Mouse (Mus musculus) gastrocnemius, postnatal 4 days (tissue): ENCODE measurements around the gene Ap4s1. TPM values are rescaled to one million over a fixed set of nuclear protein-coding genes. Genes with fewer than 3 reads are reported as not detected.

ENCODE experiments used
- DNase-seq, 2 experiments: peaks; one replicate each; pipeline ENCODE4 v3.0.0; 2021 to 2022; ENCODE audit warnings: low spot score in 2 of 2, mixed read lengths in 2 of 2
- total RNA-seq, 2 experiments: library from RNA; stranded (reverse); gene quantifications; 2 replicates each; pipeline ENCODE4 v1.2.3; 2021

The Ap4s1 gene
- total RNA-seq, 2 experiments from 2014 or later = 29.8 to 36.8 TPM

DNA sequence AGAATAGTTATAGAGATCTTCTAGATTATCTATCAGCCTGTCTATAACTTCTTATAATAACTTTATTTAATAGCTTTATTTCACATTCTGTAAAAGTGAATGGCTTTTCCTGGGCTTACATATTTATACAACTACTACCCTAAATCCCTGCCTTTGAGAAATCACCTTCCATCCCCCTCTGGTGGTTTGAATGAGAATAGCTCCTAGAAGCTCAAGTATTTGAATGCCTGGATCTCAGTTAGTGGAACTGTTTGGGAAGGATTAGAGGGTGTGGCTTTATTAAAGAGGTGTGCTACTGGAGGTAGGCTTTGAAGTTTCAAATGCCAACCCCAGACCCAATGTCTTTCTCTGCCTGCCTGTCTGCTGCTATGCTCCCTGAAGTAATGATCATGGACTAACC is 10.9 kb downstream of the Ap4s1 start:
- DNase-seq = no peak

- DNase-seq = no peak
Observed at GRCm38 (mm10) chr12:51703859-51704258, 13.0 kb downstream of the Ap4s1 start.

- DNase-seq = no peak
Observed at GRCm38 (mm10) chr12:51704572-51704971, 13.7 kb downstream of the Ap4s1 start.

DNA sequence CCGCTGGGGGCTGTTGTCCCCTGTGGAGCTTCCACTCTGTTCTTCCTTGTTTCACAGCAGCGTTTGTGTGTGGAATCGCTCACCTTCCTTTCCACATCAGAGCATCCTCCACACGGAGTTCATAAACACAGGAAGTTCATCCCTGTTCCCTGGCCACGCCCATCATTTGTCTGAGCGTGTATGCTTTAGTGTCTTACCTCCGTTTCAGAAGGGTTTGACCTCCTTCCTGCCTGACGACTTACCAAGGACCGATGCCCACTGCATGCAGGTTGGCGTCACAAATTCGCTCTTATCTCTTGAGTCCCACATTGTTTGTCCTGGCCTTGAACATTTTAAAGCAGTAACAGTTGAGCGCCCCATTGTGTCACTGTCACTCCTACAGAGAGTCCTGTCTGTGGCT is 14.9 kb downstream of the Ap4s1 start:
- DNase-seq = no peak

DNA sequence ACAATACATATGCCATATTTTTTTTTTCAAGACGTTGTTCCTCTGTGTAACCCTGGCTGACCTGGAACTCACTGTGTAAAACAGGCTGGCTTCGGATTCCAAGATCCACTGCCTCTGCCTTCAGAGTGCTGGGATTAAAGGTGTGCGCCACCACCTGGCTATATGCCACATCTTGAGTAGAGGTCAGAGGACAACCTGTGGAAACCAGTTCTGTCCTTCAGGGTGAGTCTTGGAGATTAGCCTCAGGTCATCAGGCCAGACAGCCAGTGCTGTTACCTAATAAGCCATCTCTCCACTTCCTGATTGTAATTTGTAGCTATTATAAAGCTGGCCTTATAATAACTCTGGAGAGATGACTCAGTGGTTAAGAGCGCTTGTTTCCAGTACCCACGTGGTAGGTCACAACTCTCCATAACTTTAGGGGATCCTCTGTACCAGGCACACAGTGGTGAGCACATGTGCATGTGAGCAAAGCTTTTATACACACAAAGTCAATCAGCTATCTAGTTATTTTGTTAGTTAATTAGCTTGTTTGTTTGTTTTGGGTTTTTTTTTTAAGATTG is 15.9 kb downstream of the Ap4s1 start:
- DNase-seq = no peak

- DNase-seq = no peak
Observed at GRCm38 (mm10) chr12:51708941-51709686, 18.3 kb downstream of the Ap4s1 start.

- no peak for DNase-seq
Observed at GRCm38 (mm10) chr12:51709741-51710140, 18.9 kb downstream of the Ap4s1 start.

DNA sequence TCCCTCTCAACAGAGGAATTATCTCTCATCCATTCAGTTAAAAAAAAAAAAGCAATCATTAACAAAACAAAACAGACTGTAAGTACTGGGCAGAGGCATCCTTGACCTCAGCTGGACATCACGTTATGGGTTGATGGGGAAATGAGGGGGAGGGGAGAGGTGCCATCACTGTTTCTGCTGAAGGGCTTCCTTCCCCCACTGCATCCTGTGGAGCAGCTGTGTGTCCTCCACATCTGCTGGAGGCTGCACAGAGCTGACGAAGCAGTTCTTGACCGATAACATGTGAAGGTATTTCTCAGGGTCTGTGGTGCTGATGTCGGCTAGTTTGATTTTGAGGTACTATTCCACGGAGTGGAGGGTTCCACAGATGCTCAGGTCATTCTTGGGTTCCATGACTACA is 19.3 kb downstream of the Ap4s1 start:
- no peak for DNase-seq

DNA sequence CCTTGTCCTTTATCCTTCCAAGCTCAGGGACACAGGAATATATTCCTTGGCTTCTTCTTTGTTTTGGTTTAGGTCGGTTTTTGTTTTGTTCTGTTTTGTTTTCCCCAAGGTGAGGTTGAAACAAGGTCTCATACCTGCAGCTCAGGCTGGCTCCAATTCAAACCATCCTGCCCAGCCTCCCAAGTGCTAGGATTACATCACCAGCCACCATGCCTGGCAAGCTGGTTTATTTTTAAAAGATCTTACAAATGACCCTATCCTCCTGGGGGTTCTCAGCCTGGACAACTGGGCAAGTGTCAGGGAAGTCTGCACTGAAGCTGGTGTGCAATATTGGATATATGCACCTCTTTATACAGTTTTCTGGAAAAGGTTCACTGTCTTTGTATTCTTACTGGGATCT is 21.9 kb downstream of the Ap4s1 start:
- no peak for DNase-seq

DNA sequence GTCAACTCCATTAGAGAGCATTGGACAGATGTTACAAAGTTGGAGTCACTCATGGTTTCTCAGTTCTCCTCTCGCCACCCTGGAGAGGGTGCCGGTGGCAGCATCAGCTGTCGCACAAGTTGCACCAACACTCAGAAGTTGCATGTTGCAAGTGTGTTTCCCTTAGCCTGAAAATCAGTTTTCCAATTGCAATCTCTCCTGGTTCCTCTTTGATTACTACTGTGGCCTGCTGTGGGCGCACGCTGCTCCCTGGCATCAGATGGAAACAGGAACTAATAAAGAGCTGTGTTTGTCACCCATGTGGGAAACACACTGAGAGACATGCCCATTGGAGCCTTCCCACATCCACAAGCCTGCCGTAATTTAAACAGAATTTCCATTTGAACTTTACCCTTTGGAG is 27.8 kb downstream of the Ap4s1 start:
- no peak for DNase-seq

DNA sequence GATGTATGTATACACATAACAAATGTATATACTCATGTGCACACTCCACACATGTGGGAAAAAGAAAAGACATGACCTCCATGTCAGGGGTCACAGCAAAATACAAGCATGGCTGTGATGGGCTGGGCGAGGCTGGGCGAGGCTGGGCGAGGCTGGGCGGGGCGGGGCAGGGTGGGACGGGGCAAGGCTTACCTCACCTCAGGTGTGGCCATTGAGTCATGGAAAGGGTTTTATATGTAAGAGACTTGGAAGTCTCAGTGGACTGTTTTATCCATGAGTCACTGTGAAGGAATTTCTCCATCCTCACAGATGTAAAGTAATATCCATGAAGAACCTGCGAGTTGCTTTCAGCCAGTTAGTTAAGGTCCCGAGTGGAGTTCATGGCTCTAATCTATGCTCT is 31.0 kb downstream of the Ap4s1 start:
- DNase-seq = no peak

GRCm38 (mm10) chr12:51729058-51729457 is 38.2 kb downstream of the Ap4s1 start:
- peak; percentile 43 to 65 for DNase-seq

- DNase-seq = no peak
Observed at GRCm38 (mm10) chr12:51729827-51730226, 39.0 kb downstream of the Ap4s1 start.

DNA sequence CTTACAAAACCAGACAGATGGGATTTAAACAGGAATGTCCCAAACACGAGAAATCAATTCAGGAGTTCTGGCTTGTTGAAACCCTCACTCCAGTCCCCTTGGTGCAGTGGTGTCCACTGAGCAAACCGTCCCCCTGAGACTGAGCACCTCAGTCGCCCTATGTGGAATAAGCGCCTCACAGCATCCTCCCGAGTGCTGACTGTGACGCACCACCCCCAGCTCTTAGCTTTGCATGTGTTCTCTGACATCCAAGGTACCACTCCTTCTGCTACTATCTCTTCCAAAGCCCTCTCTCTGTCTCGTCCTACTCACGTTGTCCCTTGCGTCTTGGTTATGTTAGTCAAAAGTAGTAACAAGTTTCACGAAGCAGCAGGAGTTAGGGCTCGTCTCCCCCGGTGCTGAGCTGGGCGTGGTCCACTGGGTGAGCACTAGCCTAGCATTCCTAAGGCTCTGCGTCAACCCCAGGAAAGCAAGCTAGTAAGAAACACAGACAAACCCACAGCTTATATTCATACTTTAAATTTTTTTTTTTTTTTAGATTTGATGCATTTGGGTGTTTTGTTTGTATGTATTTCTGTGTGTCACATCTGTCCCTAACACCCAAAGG is 43.9 kb downstream of the Ap4s1 start:
- DNase-seq = no peak

DNA sequence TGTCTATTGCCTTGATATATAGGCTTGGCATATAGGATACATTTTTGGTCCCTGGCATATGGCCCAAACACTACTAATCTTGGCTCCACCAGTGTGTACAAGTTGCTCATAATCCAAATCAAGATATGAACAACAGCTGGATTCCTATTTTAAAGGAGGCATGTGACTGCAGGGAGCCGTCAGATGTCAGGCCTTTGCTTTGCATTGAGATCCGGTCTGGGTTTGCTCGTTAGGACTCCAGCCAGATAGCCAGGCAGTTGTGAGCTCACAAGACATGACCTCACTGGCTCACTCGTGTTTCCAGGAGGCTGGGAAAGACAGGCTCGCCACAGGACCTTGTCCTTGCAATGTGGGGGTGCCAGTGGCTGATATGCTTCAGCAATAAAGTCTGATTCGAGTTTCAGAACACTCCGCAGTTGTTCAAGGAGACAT is 45.0 kb downstream of the Ap4s1 start:
- DNase-seq = no peak

DNA sequence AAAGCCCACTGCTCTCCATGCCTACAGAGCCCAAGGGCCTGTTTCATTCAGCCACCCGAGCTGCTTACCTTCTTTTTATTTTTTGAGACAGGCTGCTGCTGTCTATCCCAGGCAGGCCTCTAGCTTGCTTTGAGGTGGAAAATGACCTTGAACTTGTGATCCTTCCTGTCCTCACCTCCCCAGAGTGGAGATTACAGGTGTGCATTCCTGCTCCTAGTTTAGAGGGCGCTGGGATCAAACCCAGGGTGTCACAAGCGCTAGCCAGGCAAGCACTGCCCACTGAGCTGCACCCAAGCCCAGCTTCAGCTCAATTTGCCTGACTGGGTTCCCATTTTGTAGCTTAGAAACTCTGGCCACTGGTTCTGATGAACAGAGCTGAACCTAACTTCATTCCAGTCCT is 45.5 kb downstream of the Ap4s1 start:
- DNase-seq = no peak

GRCm38 (mm10) chr12:51736807-51737206 is 46.0 kb downstream of the Ap4s1 start:
- no peak for DNase-seq

DNA sequence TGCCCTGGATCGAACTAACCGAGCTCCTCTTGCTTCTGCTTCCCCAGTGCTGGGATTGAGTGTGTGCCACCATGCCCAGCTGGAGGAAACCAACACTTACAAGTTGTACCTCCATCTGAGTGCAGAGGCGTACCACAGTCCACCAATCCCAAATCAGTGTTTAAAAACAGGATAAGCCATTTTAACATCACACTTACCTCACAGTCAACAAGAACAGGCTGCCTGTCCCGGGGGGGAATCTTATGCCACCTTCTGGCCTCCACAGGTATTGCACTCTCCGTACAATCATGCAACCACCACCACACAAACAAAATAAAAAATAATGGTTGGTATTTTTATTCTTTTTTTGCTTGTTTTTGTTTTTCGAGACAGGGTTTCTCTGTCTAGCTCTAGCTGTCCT is 50.9 kb downstream of the Ap4s1 start:
- DNase-seq = peak in 1 of 2 experiments; percentile 41

DNA sequence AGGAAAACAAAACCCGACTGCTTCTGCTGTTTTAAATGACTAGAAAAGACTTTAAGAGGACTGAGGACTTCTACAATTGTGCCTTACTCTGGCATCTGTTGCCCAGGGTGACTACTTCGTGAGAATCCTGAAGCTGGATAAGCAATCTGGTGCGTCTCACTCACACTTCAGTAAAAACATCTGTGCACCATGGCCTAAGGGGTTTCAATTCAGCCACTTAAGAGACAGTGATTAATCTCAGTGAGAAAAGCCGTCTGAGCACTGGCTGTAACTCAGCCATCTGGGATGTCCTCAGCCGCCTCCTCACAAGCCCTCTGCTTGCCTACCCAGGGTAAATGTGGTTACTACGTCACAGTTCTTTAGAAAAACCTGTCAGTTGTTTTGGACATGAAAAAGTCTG is 54.1 kb downstream of the Ap4s1 start:
- no peak for DNase-seq

DNA sequence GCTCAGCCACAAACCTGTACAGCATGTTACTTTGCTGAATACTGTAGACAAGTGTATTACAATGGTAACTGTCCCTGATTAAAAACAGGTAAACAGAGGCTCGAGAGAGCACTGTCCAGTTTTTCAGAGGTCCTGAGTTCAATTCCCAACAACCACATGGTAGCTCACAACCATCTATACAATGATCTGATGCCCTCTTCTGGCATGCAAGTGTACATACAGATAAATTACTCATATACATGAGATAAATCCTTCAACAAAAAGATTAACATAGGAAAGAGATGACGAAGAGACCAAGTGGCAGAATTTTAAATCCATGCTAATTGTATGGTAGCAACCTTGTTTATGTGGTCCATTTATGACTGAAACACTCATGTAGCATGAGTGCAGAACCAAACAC is 56.5 kb downstream of the Ap4s1 start:
- DNase-seq = no peak

- no peak for DNase-seq
Observed at GRCm38 (mm10) chr12:51755938-51756598, 65.2 kb downstream of the Ap4s1 start.

GRCm38 (mm10) chr12:51756599-51756961 is 65.7 kb downstream of the Ap4s1 start:
- DNase-seq = no peak
